Mouse (Mus musculus): ENCODE results near the gene Fbxo22. TPM values are rescaled to one million over a fixed set of nuclear protein-coding genes. Genes with fewer than 3 reads are reported as not detected.

The Fbxo22 gene
- polyA plus RNA-seq, 1 experiment = 22.1 TPM

DNA sequence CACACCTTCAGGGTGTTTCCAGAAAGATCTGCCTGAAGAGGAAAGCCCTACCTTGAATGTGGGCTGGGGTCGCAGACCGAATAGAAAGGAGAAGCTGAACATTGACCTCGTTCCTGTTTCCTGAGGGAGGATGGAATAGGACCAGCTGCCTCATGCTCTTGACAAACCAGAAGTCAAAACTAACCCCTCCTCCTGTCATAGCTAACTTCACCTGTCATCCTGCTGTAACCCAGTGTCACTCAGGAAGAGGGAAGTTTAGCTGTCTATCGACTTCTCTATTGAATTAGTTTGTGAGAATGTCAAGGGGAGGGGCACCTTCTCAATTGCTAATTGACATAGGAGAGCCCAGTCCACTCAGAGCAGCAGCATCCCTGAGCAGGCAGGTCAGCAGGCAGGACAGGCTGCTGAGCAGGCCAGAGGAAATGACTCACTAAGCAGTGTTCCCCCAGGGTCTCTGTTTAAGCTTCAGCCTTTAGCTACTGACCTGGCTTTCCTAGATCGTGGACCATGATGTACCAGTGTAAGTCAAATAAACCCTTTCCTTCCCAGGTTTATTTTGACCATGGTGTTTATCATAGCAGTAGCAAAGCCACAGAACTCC lies 63.3 kb downstream of the Fbxo22 start:
- Histone ChIP-seq H3K79me2 (ENCODE audit: control insufficient read depth, insufficient read depth) (no peaks in the 10 kb centered on the region), H3K4me3 (no peak overlapping the region), H3K27me3 (ENCODE audit: control insufficient read depth, insufficient read depth, insufficient read length) (peaks cover 10% of the 10 kb centered on the region), H3ac (ENCODE audit: control insufficient read depth, insufficient read length) (no peak overlapping the region), H3K36me3 (ENCODE audit: control insufficient read depth, insufficient read depth) (no peaks in the 10 kb centered on the region), H3K4me2 (ENCODE audit: low read depth) (no peak overlapping the region)
- TF ChIP-seq SRF (IDR thresholded peaks at IDR 0.05; ENCODE audit: control insufficient read depth, insufficient read length, low read depth) = no peak
- TF ChIP-seq POLR2A (IDR thresholded peaks at IDR 0.05; ENCODE audit: insufficient read length, low read depth) = no peak

DNA sequence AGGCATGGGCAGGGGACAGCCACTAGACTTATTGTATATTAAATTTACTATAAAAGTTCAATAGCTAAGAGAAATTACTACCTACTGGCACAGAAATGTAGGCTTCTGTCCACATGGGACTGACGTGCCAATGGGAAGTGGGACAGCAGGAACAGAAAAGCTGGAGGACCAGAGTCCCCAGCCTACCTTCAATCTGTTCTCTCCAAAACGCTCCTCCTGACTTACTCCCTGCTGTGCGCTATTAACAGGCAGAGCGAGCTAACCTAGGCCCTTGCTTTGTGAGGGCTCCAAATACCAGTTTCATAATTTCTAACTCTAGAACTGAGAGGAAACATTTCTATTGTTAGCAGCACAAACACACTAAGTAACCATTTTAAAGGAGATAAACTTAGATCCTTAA lies 65.2 kb downstream of the Fbxo22 start:
- no peaks in the 10 kb centered on the region for H3K79me2 ChIP-seq (ENCODE audit: control insufficient read depth, insufficient read depth)
- H3K4me2 ChIP-seq (ENCODE audit: low read depth) = no peak overlapping the region
- peaks cover 14% of the 10 kb centered on the region for H3K27me3 ChIP-seq (ENCODE audit: control insufficient read depth, insufficient read depth, insufficient read length)
- H3K4me3 ChIP-seq = no peak overlapping the region
- no peaks in the 10 kb centered on the region for H3K36me3 ChIP-seq (ENCODE audit: control insufficient read depth, insufficient read depth)
- H3ac ChIP-seq (ENCODE audit: control insufficient read depth, insufficient read length) = no peak overlapping the region
- TF ChIP-seq TCF12 (IDR thresholded peaks at IDR 0.05; ENCODE audit: insufficient read depth, poor library complexity, severe bottlenecking) = no peak
- no peak for TF ChIP-seq E2F4 (IDR thresholded peaks at IDR 0.05; ENCODE audit: insufficient read depth)
- TF ChIP-seq POLR2AphosphoS2 (IDR thresholded peaks at IDR 0.05; ENCODE audit: insufficient read length, low read depth) = no peak
- TF ChIP-seq POLR2A (IDR thresholded peaks at IDR 0.05; ENCODE audit: insufficient read length, low read depth) = no peak
- no peak for TF ChIP-seq MAX (IDR thresholded peaks at IDR 0.05; ENCODE audit: low read depth)
- no peak for TF ChIP-seq CEBPB (IDR thresholded peaks at IDR 0.05; ENCODE audit: insufficient read depth, poor library complexity, severe bottlenecking)
- no peak for TF ChIP-seq MYOG (IDR thresholded peaks at IDR 0.05; ENCODE audit: control insufficient read depth in 1 of 3, insufficient read depth in 1 of 3, insufficient read length in 2 of 3, low read depth in 2 of 3)
- no peak for TF ChIP-seq TCF3 (IDR thresholded peaks at IDR 0.05; ENCODE audit: insufficient read length, low read depth)
- no peak for TF ChIP-seq MYOD1 (IDR thresholded peaks at IDR 0.05; ENCODE audit: control insufficient read depth in 1 of 3, insufficient read length in 2 of 3, low read depth in 2 of 3)
- no peak for TF ChIP-seq USF1 (IDR thresholded peaks at IDR 0.05; ENCODE audit: low read depth)
- TF ChIP-seq REST (IDR thresholded peaks at IDR 0.05; ENCODE audit: insufficient read depth, insufficient read length) = no peak
- TF ChIP-seq SRF (IDR thresholded peaks at IDR 0.05; ENCODE audit: control insufficient read depth, insufficient read length, low read depth) = no peak

Other genes starting within 250 kb of the Fbxo22 start
- gene Chrna5, start 228.0 kb upstream of the Fbxo22 start, polyA plus RNA-seq (2012; fragmentation: generic; extraction: Trizol) = not detected
- not detected for gene Chrna3, start 182.4 kb upstream of the Fbxo22 start, polyA plus RNA-seq (2012; fragmentation: generic; extraction: Trizol)
- 0.01 TPM for gene Chrnb4, start 160.1 kb upstream of the Fbxo22 start, polyA plus RNA-seq (2012; fragmentation: generic; extraction: Trizol)
- gene Ube2q2, start 60.1 kb upstream of the Fbxo22 start, polyA plus RNA-seq (2012; fragmentation: generic; extraction: Trizol) = 8.9 TPM
- 0.19 TPM for gene Nrg4, start 117.9 kb downstream of the Fbxo22 start, polyA plus RNA-seq (2012; fragmentation: generic; extraction: Trizol)
- gene Tmem266, start 118.0 kb downstream of the Fbxo22 start, polyA plus RNA-seq (2012; fragmentation: generic; extraction: Trizol) = not detected

Measured in myocyte (in vitro differentiated cells).